Mouse (Mus musculus) liver, adult 2 months (tissue): Measurements from ENCODE around the gene Insm1. TPM values are rescaled to one million over a fixed set of nuclear protein-coding genes. Genes with fewer than 3 reads are reported as not detected.

Experiments
- DNase-seq: peaks from one replicate; pipeline ENCODE4 v3.0.0-alpha.2; 2011; ENCODE audit warnings: low read depth, low spot score; ENCODE audit errors: extremely low read depth
- H3K27ac ChIP-seq: fragments of 200-500 bp; replicated peaks from 2 replicates; pipeline ENCODE4 v1.5.1; 2012; ENCODE audit warnings: low read depth, mild to moderate bottlenecking, control low read depth, inconsistent platforms, low read length; ENCODE audit not compliant: insufficient read depth
- H3K27me3 ChIP-seq: fragments of 200-500 bp; 2 replicates; pipeline ENCODE4 v1.6.1; 2012; ENCODE audit warnings: mild to moderate bottlenecking, moderate library complexity, low read length, inconsistent platforms; ENCODE audit not compliant: control insufficient read depth, insufficient read depth
- H3K36me3 ChIP-seq: fragments of 200-500 bp; 2 replicates; pipeline ENCODE4 v1.6.1; 2012; ENCODE audit warnings: low read length, inconsistent platforms; ENCODE audit not compliant: control insufficient read depth, insufficient read depth
- H3K4me1 ChIP-seq: fragments of 200-500 bp; 2 replicates; pipeline ENCODE4 v1.6.1; 2011; ENCODE audit warnings: low read length; ENCODE audit not compliant: control insufficient read depth, insufficient read depth
- H3K4me3 ChIP-seq: fragments of 200-500 bp; 2 replicates; pipeline ENCODE4 v1.5.1; 2011; ENCODE audit warnings: low read depth, mild to moderate bottlenecking, control low read depth, low read length, moderate library complexity; ENCODE audit not compliant: insufficient read depth
- H3K79me2 ChIP-seq: fragments of 200-500 bp; 2 replicates; pipeline ENCODE4 v1.6.1; 2012; ENCODE audit warnings: inconsistent platforms, mild to moderate bottlenecking, low read length, moderate library complexity; ENCODE audit not compliant: control insufficient read depth, insufficient read depth
- H3K9ac ChIP-seq: fragments of 200-500 bp; 2 replicates; pipeline ENCODE4 v1.6.1; 2012; ENCODE audit warnings: low read depth, mild to moderate bottlenecking, control low read depth, inconsistent platforms, low read length
- CTCF ChIP-seq: fragments of 200-500 bp; IDR thresholded peaks from 2 replicates; pipeline ENCODE4 v1.5.1; 2011; ENCODE audit warnings: low read depth, low read length, control low read depth
- POLR2A ChIP-seq: fragments of 200-500 bp; IDR thresholded peaks from 2 replicates; pipeline ENCODE4 v1.6.1; 2011; ENCODE audit warnings: low read length, control low read depth; ENCODE audit not compliant: insufficient read depth; ENCODE audit errors: extremely low read depth
- WGBS: fragments of 180-500 bp; shearing (Covaris S2); methylation state at CpG from one replicate; pipeline ENCODE4 v1.1.7; 2018; 5-methylcytosine and 5-hydroxymethylcytosine counted together
- polyA plus RNA-seq: library from polyadenylated mRNA; depleted of rRNA; stranded (reverse); fragments of >200 nt; gene quantifications from 2 replicates; pipeline ENCODE4 v1.2.3, GENCODE M21; 2012
- total RNA-seq: library from RNA; depleted of rRNA; stranded (reverse); fragments of >200 nt; gene quantifications from 2 replicates; pipeline ENCODE4 v1.2.3, GENCODE M21; 2014

The Insm1 gene
- total and polyA plus RNA-seq, 2 experiments, result 0.04 TPM; not detected in 1

- 64% methylated on average over 3 of the region's 3 CpGs for WGBS
- H3K27me3 ChIP-seq, result peaks cover 21% of the 10 kb centered on the region
Observed at GRCm38 (mm10) chr2:146227646-146228045, 5.9 kb downstream of the Insm1 start.

GRCm38 (mm10) chr2:146228435-146228834 is 6.7 kb downstream of the Insm1 start:
- Histone ChIP-seq H3K36me3 (no peaks in the 10 kb centered on the region), H3K79me2 (no peaks in the 10 kb centered on the region), H3K27me3 (peaks cover 13% of the 10 kb centered on the region), H3K27ac (no peak overlapping the region), H3K4me3 (no peak overlapping the region), H3K4me1 (no peaks in the 10 kb centered on the region), H3K9ac (no peak overlapping the region)
- WGBS, result 76% methylated on average over 2 of the region's 2 CpGs
- DNase-seq, result no peak
- no peak for TF ChIP-seq POLR2A
- no peak for TF ChIP-seq CTCF

More at GRCm38 (mm10) chr2:146227646-146228045, 5.9 kb downstream of the Insm1 start:
- H3K9ac ChIP-seq, result no peak overlapping the region
- DNase-seq, result no peak
- no peak overlapping the region for H3K4me3 ChIP-seq
- H3K27ac ChIP-seq, result no peak overlapping the region
- no peaks in the 10 kb centered on the region for H3K4me1 ChIP-seq
- no peaks in the 10 kb centered on the region for H3K36me3 ChIP-seq
- no peaks in the 10 kb centered on the region for H3K79me2 ChIP-seq
- TF ChIP-seq POLR2A (no peak), CTCF (no peak)

GRCm38 (mm10) chr2:146231485-146231884 is 9.8 kb downstream of the Insm1 start:
- no peak for TF ChIP-seq POLR2A
- TF ChIP-seq CTCF, result no peak
- no peak overlapping the region for H3K27ac ChIP-seq
- no peak overlapping the region for H3K9ac ChIP-seq
- no peaks in the 10 kb centered on the region for H3K36me3 ChIP-seq
- H3K4me3 ChIP-seq, result no peak overlapping the region
- peaks cover 3% of the 10 kb centered on the region; the same call in 1 of the 2 replicates for H3K27me3 ChIP-seq
- DNase-seq, result no peak
- no peaks in the 10 kb centered on the region for H3K4me1 ChIP-seq
- 97% methylated on average over 2 of the region's 2 CpGs for WGBS
- H3K79me2 ChIP-seq, result no peaks in the 10 kb centered on the region

GRCm38 (mm10) chr2:146239196-146239747 is 17.6 kb downstream of the Insm1 start:
- H3K36me3 ChIP-seq, result peaks cover 15% of the 10 kb centered on the region
- no peak overlapping the region for H3K4me3 ChIP-seq
- TF ChIP-seq POLR2A (no peak), CTCF (no peak)
- H3K79me2 ChIP-seq, result no peaks in the 10 kb centered on the region
- no peak overlapping the region for H3K9ac ChIP-seq
- 92% methylated on average over 4 of the region's 4 CpGs for WGBS
- no peak for DNase-seq
- H3K27me3 ChIP-seq, result no peaks in the 10 kb centered on the region
- H3K4me1 ChIP-seq, result no peaks in the 10 kb centered on the region
- no peak overlapping the region for H3K27ac ChIP-seq

- Histone ChIP-seq H3K27me3 (no peaks in the 10 kb centered on the region), H3K4me3 (no peak overlapping the region), H3K9ac (no peak overlapping the region), H3K4me1 (no peaks in the 10 kb centered on the region), H3K79me2 (no peaks in the 10 kb centered on the region), H3K27ac (no peak overlapping the region), H3K36me3 (peaks cover 31% of the 10 kb centered on the region)
- TF ChIP-seq POLR2A (no peak), CTCF (no peak)
- no peak for DNase-seq
- WGBS, result 96% methylated on average over 2 of the region's 2 CpGs
Observed at GRCm38 (mm10) chr2:146244049-146244448, 22.3 kb downstream of the Insm1 start.

GRCm38 (mm10) chr2:146245401-146245800 is 23.7 kb downstream of the Insm1 start:
- no peak for DNase-seq
- TF ChIP-seq CTCF (no peak), POLR2A (no peak)
- Histone ChIP-seq H3K4me3 (no peak overlapping the region), H3K36me3 (peaks cover 36% of the 10 kb centered on the region), H3K4me1 (no peaks in the 10 kb centered on the region), H3K27ac (no peak overlapping the region), H3K79me2 (no peaks in the 10 kb centered on the region), H3K27me3 (no peaks in the 10 kb centered on the region), H3K9ac (no peak overlapping the region)
- 84% methylated on average over 7 of the region's 7 CpGs for WGBS
